Mouse (Mus musculus): ENCODE data around the gene Atp8b3. TPM values are rescaled to one million over a fixed set of nuclear protein-coding genes. Genes with fewer than 3 reads are reported as not detected.

The Atp8b3 gene
- total and polyA plus RNA-seq, 2 experiments from 2014 or later: 0.96 to 1.1 TPM

DNA sequence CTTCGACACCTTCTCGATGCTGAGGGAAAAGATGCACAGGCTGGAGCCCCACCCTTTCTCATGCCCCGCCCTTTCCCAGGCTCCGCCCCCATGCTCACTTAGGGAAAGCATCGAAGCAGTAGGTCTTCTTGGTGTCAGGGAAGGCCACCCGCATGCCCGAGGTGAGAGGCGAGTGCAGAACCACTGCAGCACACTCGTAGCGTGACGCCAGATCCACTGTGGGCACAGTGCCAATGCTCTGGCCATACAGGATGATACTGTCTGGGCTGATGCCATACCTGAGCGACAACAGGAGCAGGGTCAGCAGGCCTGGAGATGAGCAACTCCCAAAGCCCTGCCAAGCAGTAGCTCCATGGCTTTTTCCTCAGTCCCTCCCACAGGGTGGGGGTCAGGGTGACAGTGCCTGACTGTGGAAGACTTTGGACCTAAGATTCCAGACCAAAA, 45.1 kb upstream of the Atp8b3 start:
- Histone ChIP-seq H3K4me1 (ENCODE audit: insufficient read depth, low read length) (peaks cover 8% of the 10 kb centered on the region; the same call in 1 of the 2 replicates), H3K27me3 (ENCODE audit: insufficient read depth, low read length) (no peaks in the 10 kb centered on the region), H3K9me3 (ENCODE audit: low read length) (no peaks in the 10 kb centered on the region), H3K4me3 (ENCODE audit: low read length) (no peak overlapping the region), H3K36me3 (ENCODE audit: insufficient read depth, low read length) (no peaks in the 10 kb centered on the region), H3K27ac (no peak overlapping the region), H3K4me2 (ENCODE audit: low read depth, low read length) (no peak overlapping the region), H3K9ac (replicated peaks; ENCODE audit: low read length) (no peak overlapping the region)
- 63% methylated on average over 12 of the region's 12 CpGs for WGBS
- no peak for TF ChIP-seq CTCF (IDR thresholded peaks at IDR 0.05; ENCODE audit: low read depth)
- peak; percentile 17 for DNase-seq (ENCODE audit: low spot score)
- no peak for ATAC-seq

GRCm38 (mm10) chr10:80583047-80583446, 44.1 kb upstream of the Atp8b3 start:
- TF ChIP-seq CTCF (IDR thresholded peaks at IDR 0.05; ENCODE audit: low read depth): no peak
- Histone ChIP-seq H3K9ac (replicated peaks; ENCODE audit: low read length) (no peak overlapping the region), H3K9me3 (ENCODE audit: low read length) (no peaks in the 10 kb centered on the region), H3K4me1 (ENCODE audit: insufficient read depth, low read length) (peaks cover 11% of the 10 kb centered on the region), H3K36me3 (ENCODE audit: insufficient read depth, low read length) (no peaks in the 10 kb centered on the region), H3K4me2 (ENCODE audit: low read depth, low read length) (no peak overlapping the region), H3K27me3 (ENCODE audit: insufficient read depth, low read length) (no peaks in the 10 kb centered on the region), H3K27ac (no peak overlapping the region), H3K4me3 (ENCODE audit: low read length) (no peak overlapping the region)
- ATAC-seq (no peak), DNase-seq (ENCODE audit: low spot score) (no peak)
- 84% methylated on average over 5 of the region's 5 CpGs for WGBS

DNA sequence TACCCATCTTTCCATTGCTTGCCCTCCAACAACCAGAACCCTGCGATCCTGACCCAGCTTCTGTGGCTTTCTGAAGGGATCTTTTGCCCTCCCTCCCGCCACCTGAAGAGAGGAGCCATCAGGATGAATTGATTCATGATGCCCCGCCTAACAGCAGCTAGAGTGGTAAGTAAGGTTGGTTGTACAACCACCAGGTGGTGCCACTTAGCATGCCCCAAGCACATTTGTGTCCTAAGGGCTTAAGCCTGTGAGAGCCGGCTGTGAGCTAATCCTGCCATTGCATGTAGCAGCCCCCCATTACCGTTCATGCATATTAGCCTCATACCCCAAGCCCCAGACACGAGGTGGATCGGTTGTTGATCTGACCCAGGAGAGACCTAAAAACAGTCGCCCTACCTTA, 40.0 kb upstream of the Atp8b3 start:
- H3K36me3 ChIP-seq (ENCODE audit: insufficient read depth, low read length): no peaks in the 10 kb centered on the region
- DNase-seq (ENCODE audit: low spot score) (peak; percentile 77), ATAC-seq (no peak)
- H3K4me3 ChIP-seq (ENCODE audit: low read length): peak overlapping the region; percentile 80
- peak overlapping the region; percentile 86; the same call in 1 of the 2 replicates for H3K27ac ChIP-seq
- H3K4me1 ChIP-seq (ENCODE audit: insufficient read depth, low read length): peaks cover 26% of the 10 kb centered on the region
- H3K27me3 ChIP-seq (ENCODE audit: insufficient read depth, low read length): no peaks in the 10 kb centered on the region
- peak overlapping the region; percentile 90 for H3K4me2 ChIP-seq (ENCODE audit: low read depth, low read length)
- WGBS: 7% methylated on average over 8 of the region's 8 CpGs
- TF ChIP-seq CTCF (IDR thresholded peaks at IDR 0.05; ENCODE audit: low read depth): peak; percentile 74
- H3K9ac ChIP-seq (replicated peaks; ENCODE audit: low read length): no peak overlapping the region
- H3K9me3 ChIP-seq (ENCODE audit: low read length): no peaks in the 10 kb centered on the region

GRCm38 (mm10) chr10:80578131-80578750, 39.3 kb upstream of the Atp8b3 start:
- Histone ChIP-seq H3K27me3 (ENCODE audit: insufficient read depth, low read length) (no peaks in the 10 kb centered on the region), H3K36me3 (ENCODE audit: insufficient read depth, low read length) (no peaks in the 10 kb centered on the region), H3K27ac (peak overlapping the region; percentile 86; the same call in 1 of the 2 replicates), H3K4me2 (ENCODE audit: low read depth, low read length) (peak overlapping the region; percentile 90), H3K9me3 (ENCODE audit: low read length) (no peaks in the 10 kb centered on the region), H3K4me1 (ENCODE audit: insufficient read depth, low read length) (peaks cover 30% of the 10 kb centered on the region), H3K4me3 (ENCODE audit: low read length) (peak overlapping the region; percentile 80), H3K9ac (replicated peaks; ENCODE audit: low read length) (peak overlapping the region; percentile 29)
- under 1% methylated on average over 29 of the region's 29 CpGs for WGBS
- peak; percentile 79 for DNase-seq (ENCODE audit: low spot score)
- peak; percentile 82 for TF ChIP-seq CTCF (IDR thresholded peaks at IDR 0.05; ENCODE audit: low read depth)
- no peak for ATAC-seq

- Histone ChIP-seq H3K4me1 (ENCODE audit: insufficient read depth, low read length) (peaks cover 30% of the 10 kb centered on the region), H3K4me2 (ENCODE audit: low read depth, low read length) (peak within 1 kb of the TSS; percentile 90), H3K9me3 (ENCODE audit: low read length) (no peaks in the 10 kb centered on the region), H3K4me3 (ENCODE audit: low read length) (peak within 1 kb of the TSS; percentile 80), H3K9ac (replicated peaks; ENCODE audit: low read length) (peak within 1 kb of the TSS; percentile 84), H3K36me3 (ENCODE audit: insufficient read depth, low read length) (no peaks in the 10 kb centered on the region), H3K27me3 (ENCODE audit: insufficient read depth, low read length) (no peaks in the 10 kb centered on the region), H3K27ac (peak within 1 kb of the TSS; percentile 86)
- WGBS: 1% methylated on average over 72 of the region's 97 CpGs
- peak; percentile 88 for ATAC-seq
- DNase-seq (ENCODE audit: low spot score): peak; percentile 94
- no peak for TF ChIP-seq CTCF (IDR thresholded peaks at IDR 0.05; ENCODE audit: low read depth)
Observed at GRCm38 (mm10) chr10:80577195-80578130, 38.5 kb upstream of the Atp8b3 start, which contains the start of gene Klf16. Klf16 (minus strand) TSS chr10:80577321.

- ATAC-seq (no peak), DNase-seq (ENCODE audit: low spot score) (peak; percentile 62)
- Histone ChIP-seq H3K27ac (peak overlapping the region; percentile 86), H3K27me3 (ENCODE audit: insufficient read depth, low read length) (no peaks in the 10 kb centered on the region), H3K4me3 (ENCODE audit: low read length) (peak overlapping the region; percentile 80), H3K9me3 (ENCODE audit: low read length) (no peaks in the 10 kb centered on the region), H3K9ac (replicated peaks; ENCODE audit: low read length) (peak overlapping the region; percentile 84), H3K4me2 (ENCODE audit: low read depth, low read length) (peak overlapping the region; percentile 90), H3K4me1 (ENCODE audit: insufficient read depth, low read length) (peaks cover 31% of the 10 kb centered on the region), H3K36me3 (ENCODE audit: insufficient read depth, low read length) (no peaks in the 10 kb centered on the region)
- no peak for TF ChIP-seq CTCF (IDR thresholded peaks at IDR 0.05; ENCODE audit: low read depth)
- WGBS: under 1% methylated on average over 64 of the region's 96 CpGs
Observed at GRCm38 (mm10) chr10:80576351-80577194, 37.6 kb upstream of the Atp8b3 start.

Measured in hindbrain, postnatal 0 days (tissue).